Mouse (Mus musculus) midbrain, embryonic 16.5 days (tissue): ENCODE measurements around the gene Srpk3. TPM values are rescaled to one million over a fixed set of nuclear protein-coding genes. Genes with fewer than 3 reads are reported as not detected.

Source experiments
- ATAC-seq: fragments of 200-750 bp; cut with Nextera tagmentation; 2 replicates; pipeline ENCODE4 v1.8.0; 2017; ENCODE audit warnings: moderate TSS enrichment
- H3K27ac ChIP-seq: fragments of 300-500 bp; sonication (generic); 2 replicates; pipeline ENCODE4 v1.5.1; 2014; ENCODE audit warnings: mild to moderate bottlenecking, low read length, mixed read lengths
- H3K27me3 ChIP-seq: fragments of 300-500 bp; sonication (generic); 2 replicates; pipeline ENCODE4 v1.6.1; 2014; ENCODE audit warnings: low read depth, low read length, mixed read lengths; ENCODE audit not compliant: control insufficient read depth, insufficient read depth
- H3K36me3 ChIP-seq: fragments of 300-500 bp; sonication (generic); 2 replicates; pipeline ENCODE4 v1.6.1; 2014; ENCODE audit warnings: mild to moderate bottlenecking, low read length, moderate library complexity, mixed read lengths; ENCODE audit not compliant: control insufficient read depth, insufficient read depth
- H3K4me1 ChIP-seq: fragments of 300-500 bp; sonication (generic); 2 replicates; pipeline ENCODE4 v1.6.1; 2014; ENCODE audit warnings: mild to moderate bottlenecking, low read length, mixed read lengths; ENCODE audit not compliant: control insufficient read depth, insufficient read depth
- H3K4me2 ChIP-seq: fragments of 300-500 bp; sonication (generic); 2 replicates; pipeline ENCODE4 v1.6.1; 2014; ENCODE audit warnings: mild to moderate bottlenecking, low read length, mixed read lengths
- H3K4me3 ChIP-seq: fragments of 300-500 bp; sonication (generic); 2 replicates; pipeline ENCODE4 v1.5.1; 2014; ENCODE audit warnings: low read depth, mild to moderate bottlenecking, low read length, moderate library complexity, mixed read lengths
- H3K9ac ChIP-seq: fragments of 300-500 bp; sonication (generic); 2 replicates; pipeline ENCODE4 v1.6.1; 2014; ENCODE audit warnings: low read depth, low read length, mixed read lengths
- H3K9me3 ChIP-seq: fragments of 300-500 bp; sonication (generic); replicated peaks from 2 replicates; pipeline ENCODE4 v1.6.1; 2014; ENCODE audit warnings: mild to moderate bottlenecking, low read length, mixed read lengths; ENCODE audit not compliant: control insufficient read depth, poor library complexity, severe bottlenecking
- WGBS: fragments of 180-500 bp; shearing (Covaris S2); extraction: QIAGEN DNeasy Blood & Tissue Kit; methylation state at CpG from one replicate; pipeline ENCODE4 v1.1.7; 2014; 5-methylcytosine and 5-hydroxymethylcytosine counted together
- polyA plus RNA-seq: library from polyadenylated mRNA; unstranded; fragments of >200 nt; fragmentation: Nextera tagmentation; extraction: Ambion mirVana; gene quantifications from 2 replicates; pipeline ENCODE4 v1.2.1, GENCODE M21; 2015

The Srpk3 gene
- polyA plus RNA-seq, 1 experiment from 2014 or later = 2.0 TPM

DNA sequence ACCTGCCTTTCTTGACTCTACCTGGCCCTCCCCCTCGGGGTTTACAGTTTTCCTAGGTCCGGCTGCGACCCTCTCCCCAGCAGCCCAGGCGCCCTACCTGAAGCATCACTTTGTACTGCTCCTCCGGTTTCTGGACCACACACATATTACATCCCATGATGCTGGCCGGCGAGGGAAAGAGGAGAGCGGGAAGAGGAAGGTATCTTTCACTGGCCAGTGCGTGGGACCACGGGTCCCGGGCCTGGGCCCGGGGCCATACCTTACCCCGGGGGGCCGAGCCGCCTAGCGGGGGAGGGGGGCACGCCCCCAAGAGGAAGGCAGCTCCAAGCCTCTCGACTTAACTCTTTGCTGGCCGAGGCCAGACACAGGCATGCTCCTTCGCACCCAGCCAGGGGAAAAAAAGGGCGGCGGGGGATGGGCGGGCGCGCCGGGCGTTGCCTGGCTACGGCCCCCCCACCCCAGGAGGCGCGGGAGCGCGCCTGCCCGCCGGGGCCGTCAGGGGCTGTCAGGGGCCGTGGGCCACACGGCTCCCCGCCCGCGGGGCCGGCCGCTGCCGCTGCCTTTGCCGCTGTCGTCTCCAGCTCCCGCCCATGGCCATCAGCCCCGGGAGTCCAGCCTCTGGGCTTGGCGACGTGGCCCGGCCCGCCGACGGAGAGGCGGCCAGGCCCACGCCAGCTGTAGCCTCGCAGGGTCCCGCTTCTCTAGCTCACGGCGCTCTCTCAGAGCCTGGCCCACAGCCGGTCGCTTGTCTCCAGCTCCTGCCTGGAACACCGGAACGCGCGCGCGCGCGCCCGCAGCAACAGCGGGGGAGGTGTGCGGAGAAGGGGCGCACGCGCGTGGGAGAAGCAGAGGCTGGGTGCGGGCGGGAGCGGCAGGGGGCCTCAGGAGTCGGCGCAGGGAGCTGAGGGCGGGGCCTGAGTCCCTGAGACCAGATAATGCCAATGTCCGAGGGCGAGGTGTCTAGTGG, 50.3 kb downstream of the Srpk3 start, which contains the start of gene Pdzd4:
Gene Pdzd4 (minus strand): TSS at position 785 of the 967 bp plus-strand sequence.
- H3K4me3 ChIP-seq = peak within 1 kb of the TSS; percentile 65
- H3K27ac ChIP-seq = peak within 1 kb of the TSS; percentile 95
- peak within 1 kb of the TSS; percentile 62 for H3K4me2 ChIP-seq
- no peaks in the 10 kb centered on the region for H3K27me3 ChIP-seq
- no peaks in the 10 kb centered on the region for H3K36me3 ChIP-seq
- peaks cover 13% of the 10 kb centered on the region for H3K4me1 ChIP-seq
- 17% methylated on average over 44 of the region's 84 CpGs for WGBS
- H3K9me3 ChIP-seq = no peaks in the 10 kb centered on the region; the same call in 1 of the 2 replicates
- peak within 1 kb of the TSS; percentile 89 for H3K9ac ChIP-seq
- ATAC-seq = peak; percentile 89

Other genes with a start within 250 kb of the Srpk3 start
- 0.21 and 0.22 TPM in 2 replicates for gene Dusp9, start 135.0 kb upstream of the Srpk3 start, polyA plus RNA-seq
- gene Pnck, start 114.3 kb upstream of the Srpk3 start, polyA plus RNA-seq = 197 and 208 TPM in 2 replicates
- gene Slc6a8, start 101.3 kb upstream of the Srpk3 start, polyA plus RNA-seq = 6.6 and 7.3 TPM in 2 replicates
- 123 and 130 TPM in 2 replicates for gene Bcap31, start 58.2 kb upstream of the Srpk3 start, polyA plus RNA-seq
- 10.4 and 11.1 TPM in 2 replicates for gene Abcd1, start 57.8 kb upstream of the Srpk3 start, polyA plus RNA-seq
- 0.25 and 0.40 TPM in 2 replicates for gene Plxnb3, start 17.3 kb upstream of the Srpk3 start, polyA plus RNA-seq
- 232 and 252 TPM in 2 replicates for gene Idh3g, start 12.5 kb downstream of the Srpk3 start, polyA plus RNA-seq
- 126 and 131 TPM in 2 replicates for gene Ssr4, start 12.6 kb downstream of the Srpk3 start, polyA plus RNA-seq
- gene Pdzd4, start 50.6 kb downstream of the Srpk3 start, polyA plus RNA-seq = 4.8 TPM in 2 replicates
- 0.09 and 0.34 TPM in 2 replicates for gene Avpr2, start 117.7 kb downstream of the Srpk3 start, polyA plus RNA-seq
- 122 and 134 TPM in 2 replicates for gene L1cam, start 121.7 kb downstream of the Srpk3 start, polyA plus RNA-seq
- gene Arhgap4, start 147.5 kb downstream of the Srpk3 start, polyA plus RNA-seq = 3.0 and 3.3 TPM in 2 replicates
- 84.6 and 85.4 TPM in 2 replicates for gene Naa10, start 147.5 kb downstream of the Srpk3 start, polyA plus RNA-seq
- 8.9 and 9.1 TPM in 2 replicates for gene Renbp, start 156.4 kb downstream of the Srpk3 start, polyA plus RNA-seq
- 39.1 and 51.4 TPM in 2 replicates for gene Hcfc1, start 192.0 kb downstream of the Srpk3 start, polyA plus RNA-seq
- 38.8 and 39.3 TPM in 2 replicates for gene Irak1, start 249.5 kb downstream of the Srpk3 start, polyA plus RNA-seq